Mouse (Mus musculus) MEL (cell line): ENCODE results near the gene Slc35g3. TPM values are rescaled to one million over a fixed set of nuclear protein-coding genes. Genes with fewer than 3 reads are reported as not detected.

ENCODE experiments used
- DNase-seq: peaks from one replicate; pipeline ENCODE4 v3.0.0; 2011; ENCODE audit warnings: low read depth, low spot score
- H3K27ac ChIP-seq: 2 replicates; pipeline ENCODE4 v1.5.1; 2012; ENCODE audit warnings: low read depth, mild to moderate bottlenecking, control low read depth, low read length, moderate library complexity; ENCODE audit not compliant: control insufficient read depth
- H3K27me3 ChIP-seq, 2 experiments: fragments of 150-350 bp in 1 of 2; sonication (generic) in 1 of 2; 2 replicates each; pipeline ENCODE4 v1.6.1; 2012; ENCODE audit warnings: low read length in 2 of 2, mild to moderate bottlenecking in 2 of 2, improper control_type of control experiment in 1 of 2, moderate library complexity in 1 of 2; ENCODE audit not compliant: insufficient read depth in 2 of 2, control insufficient read depth in 1 of 2
- H3K36me3 ChIP-seq, 2 experiments: 2 replicates each; pipeline ENCODE4 v1.6.1; 2012 to 2014; ENCODE audit warnings: low read length in 2 of 2, improper control_type of control experiment in 1 of 2, inconsistent platforms in 1 of 2, mild to moderate bottlenecking in 1 of 2; ENCODE audit not compliant: insufficient read depth in 2 of 2, control insufficient read depth in 1 of 2
- H3K4me1 ChIP-seq, 2 experiments: fragments of 150-350 bp in 1 of 2; sonication (generic) in 1 of 2; 2 replicates each; pipeline ENCODE4 v1.6.1; 2012; ENCODE audit warnings: low read length in 2 of 2, improper control_type of control experiment in 1 of 2, mild to moderate bottlenecking in 1 of 2; ENCODE audit not compliant: insufficient read depth in 2 of 2, control insufficient read depth in 1 of 2
- H3K4me3 ChIP-seq, 2 experiments: fragments of 150-350 bp in 1 of 2; sonication (generic) in 1 of 2; 2 replicates each; pipeline ENCODE4 v1.5.1; 2012; ENCODE audit warnings: low read depth in 2 of 2, low read length in 2 of 2, mild to moderate bottlenecking in 2 of 2, moderate library complexity in 2 of 2, control low read depth in 1 of 2, improper control_type of control experiment in 1 of 2; ENCODE audit not compliant: control insufficient read depth in 1 of 2, insufficient read depth in 1 of 2
- H3K79me2 ChIP-seq: 2 replicates; pipeline ENCODE4 v1.6.1; 2012; ENCODE audit warnings: mild to moderate bottlenecking, low read length, moderate library complexity; ENCODE audit not compliant: control insufficient read depth, poor library complexity, insufficient read depth
- H3K9ac ChIP-seq: 2 replicates; pipeline ENCODE4 v1.6.1; 2012; ENCODE audit warnings: low read depth, mild to moderate bottlenecking, control low read depth, low read length, moderate library complexity; ENCODE audit not compliant: control insufficient read depth, poor library complexity, severe bottlenecking
- H3K9me3 ChIP-seq: fragments of 150-350 bp; sonication (generic); replicated peaks from 2 replicates; pipeline ENCODE4 v1.6.1; 2012; ENCODE audit warnings: mild to moderate bottlenecking, low read length, improper control_type of control experiment, moderate library complexity; ENCODE audit not compliant: insufficient read depth
- BHLHE40 ChIP-seq: IDR thresholded peaks from 2 replicates; pipeline ENCODE4 v1.6.1; 2012; ENCODE audit warnings: low read depth, mild to moderate bottlenecking, inconsistent platforms, low read length, improper control_type of control experiment, borderline replicate concordance
- CHD1 ChIP-seq: IDR thresholded peaks from 2 replicates; pipeline ENCODE4 v1.6.1; 2012; ENCODE audit warnings: low read depth, mild to moderate bottlenecking, inconsistent platforms, low read length, improper control_type of control experiment
- CHD2 ChIP-seq: IDR thresholded peaks from 2 replicates; pipeline ENCODE4 v1.6.1; 2011; ENCODE audit warnings: low read length, improper control_type of control experiment
- CTCF ChIP-seq, 3 experiments: IDR thresholded peaks in 2 of 3; conservative IDR thresholded peaks in 1 of 3; 2 replicates each; pipeline ENCODE4 v1.5.1; 2011 to 2012; ENCODE audit warnings: low read length in 3 of 3, low read depth in 2 of 3, mild to moderate bottlenecking in 2 of 3, improper control_type of control experiment in 1 of 3, inconsistent platforms in 1 of 3, mixed read lengths in 1 of 3, moderate library complexity in 1 of 3; ENCODE audit not compliant: control insufficient read depth in 1 of 3, insufficient read depth in 1 of 3, poor library complexity in 1 of 3, severe bottlenecking in 1 of 3
- E2F4 ChIP-seq: IDR thresholded peaks from 2 replicates; pipeline ENCODE4 v1.6.1; 2011; ENCODE audit warnings: low read depth, low read length, improper control_type of control experiment, borderline replicate concordance
- ELF1 ChIP-seq: IDR thresholded peaks from 2 replicates; pipeline ENCODE4 v1.6.1; 2014; ENCODE audit warnings: low read depth, mild to moderate bottlenecking, inconsistent platforms, low read length, improper control_type of control experiment, moderate library complexity
- ETS1 ChIP-seq: IDR thresholded peaks from 2 replicates; pipeline ENCODE4 v1.6.1; 2012; ENCODE audit warnings: low read depth, mild to moderate bottlenecking, inconsistent platforms, low read length, improper control_type of control experiment, moderate library complexity
- GABPA ChIP-seq: IDR thresholded peaks from 2 replicates; pipeline ENCODE4 v1.6.1; 2012; ENCODE audit warnings: low read depth, mild to moderate bottlenecking, inconsistent platforms, low read length, improper control_type of control experiment, moderate library complexity
- GATA1 ChIP-seq: IDR thresholded peaks from 2 replicates; pipeline ENCODE4 v1.6.1; 2011; ENCODE audit warnings: low read depth, low read length, improper control_type of control experiment
- HCFC1 ChIP-seq: IDR thresholded peaks from 2 replicates; pipeline ENCODE4 v1.6.1; 2012; ENCODE audit warnings: low read depth, mild to moderate bottlenecking, inconsistent platforms, low read length, improper control_type of control experiment, moderate library complexity
- JUND ChIP-seq: IDR thresholded peaks from 2 replicates; pipeline ENCODE4 v1.6.1; 2011; ENCODE audit warnings: low read depth, mild to moderate bottlenecking, improper control_type of control experiment, low read length
- KAT2A ChIP-seq: conservative IDR thresholded peaks from 2 replicates; pipeline ENCODE4 v1.6.1; 2012; ENCODE audit warnings: low read depth, low read length, improper control_type of control experiment, inconsistent platforms
- MAFK ChIP-seq: IDR thresholded peaks from 2 replicates; pipeline ENCODE4 v1.6.1; 2011; ENCODE audit warnings: low read depth, mild to moderate bottlenecking, low read length, improper control_type of control experiment, borderline replicate concordance
- MAX ChIP-seq: IDR thresholded peaks from 2 replicates; pipeline ENCODE4 v1.6.1; 2011; ENCODE audit warnings: low read length, improper control_type of control experiment
- MAZ ChIP-seq: IDR thresholded peaks from 2 replicates; pipeline ENCODE4 v1.6.1; 2012; ENCODE audit warnings: low read depth, mild to moderate bottlenecking, inconsistent platforms, low read length, improper control_type of control experiment
- MEF2A ChIP-seq: IDR thresholded peaks from 2 replicates; pipeline ENCODE4 v1.6.1; 2014; ENCODE audit warnings: low read depth, mild to moderate bottlenecking, inconsistent platforms, low read length, improper control_type of control experiment; ENCODE audit not compliant: poor library complexity, insufficient replicate concordance, severe bottlenecking; ENCODE audit errors: extremely low read depth
- MXI1 ChIP-seq: IDR thresholded peaks from 2 replicates; pipeline ENCODE4 v1.6.1; 2011; ENCODE audit warnings: mild to moderate bottlenecking, low read depth, low read length, improper control_type of control experiment
- MYB ChIP-seq: IDR thresholded peaks from 2 replicates; pipeline ENCODE4 v1.6.1; 2011; ENCODE audit warnings: mild to moderate bottlenecking, low read depth, low read length, improper control_type of control experiment
- MYC ChIP-seq: IDR thresholded peaks from 2 replicates; pipeline ENCODE4 v1.6.1; 2011; ENCODE audit warnings: low read depth, mild to moderate bottlenecking, low read length, improper control_type of control experiment, moderate library complexity
- NRF1 ChIP-seq: IDR thresholded peaks from 2 replicates; pipeline ENCODE4 v1.6.1; 2014; ENCODE audit warnings: low read depth, mild to moderate bottlenecking, inconsistent platforms, low read length, improper control_type of control experiment, moderate library complexity; ENCODE audit not compliant: poor library complexity, insufficient read depth, severe bottlenecking
- POLR2A ChIP-seq, 2 experiments: IDR thresholded peaks; 2 replicates each; pipeline ENCODE4 v1.6.1; 2011 to 2012; ENCODE audit warnings: low read length in 2 of 2, mild to moderate bottlenecking in 2 of 2, control low read depth in 1 of 2, improper control_type of control experiment in 1 of 2, low read depth in 1 of 2, moderate library complexity in 1 of 2; ENCODE audit not compliant: control insufficient read depth in 1 of 2, insufficient read depth in 1 of 2, poor library complexity in 1 of 2
- POLR2AphosphoS2 ChIP-seq: IDR thresholded peaks from 2 replicates; pipeline ENCODE4 v1.6.1; 2011; ENCODE audit warnings: low read length, improper control_type of control experiment
- POLR2AphosphoS5 ChIP-seq: IDR thresholded peaks from 2 replicates; pipeline ENCODE4 v1.6.1; 2012; ENCODE audit warnings: low read depth, borderline replicate concordance, mild to moderate bottlenecking, inconsistent platforms, low read length, moderate library complexity, mixed read lengths
- RAD21 ChIP-seq: IDR thresholded peaks from 2 replicates; pipeline ENCODE4 v1.6.1; 2011; ENCODE audit warnings: mild to moderate bottlenecking, low read depth, low read length, improper control_type of control experiment
- RCOR1 ChIP-seq: IDR thresholded peaks from 2 replicates; pipeline ENCODE4 v1.6.1; 2012; ENCODE audit warnings: low read depth, mild to moderate bottlenecking, inconsistent platforms, low read length, improper control_type of control experiment
- SIN3A ChIP-seq: IDR thresholded peaks from 2 replicates; pipeline ENCODE4 v1.6.1; 2012; ENCODE audit warnings: low read length, improper control_type of control experiment, inconsistent platforms
- SMC3 ChIP-seq: IDR thresholded peaks from 2 replicates; pipeline ENCODE4 v1.6.1; 2011; ENCODE audit warnings: low read depth, low read length, improper control_type of control experiment
- TAL1 ChIP-seq: IDR thresholded peaks from 2 replicates; pipeline ENCODE4 v1.6.1; 2012; ENCODE audit warnings: mild to moderate bottlenecking, inconsistent platforms, low read length, moderate library complexity, mixed read lengths
- TBP ChIP-seq: IDR thresholded peaks from 2 replicates; pipeline ENCODE4 v1.8.0; 2011; ENCODE audit warnings: low read depth, low read length, improper control_type of control experiment
- UBTF ChIP-seq: IDR thresholded peaks from 2 replicates; pipeline ENCODE4 v1.6.1; 2012; ENCODE audit warnings: low read depth, mild to moderate bottlenecking, inconsistent platforms, low read length, improper control_type of control experiment, moderate library complexity, borderline replicate concordance; ENCODE audit not compliant: insufficient read depth
- USF1 ChIP-seq: IDR thresholded peaks from 2 replicates; pipeline ENCODE4 v1.6.1; 2014; ENCODE audit warnings: low read depth, mild to moderate bottlenecking, inconsistent platforms, low read length, improper control_type of control experiment, moderate library complexity
- ZC3H11A ChIP-seq: IDR thresholded peaks from 2 replicates; pipeline ENCODE4 v1.6.1; 2012; ENCODE audit warnings: low read depth, mild to moderate bottlenecking, inconsistent platforms, low read length, improper control_type of control experiment
- ZKSCAN1 ChIP-seq: IDR thresholded peaks from 2 replicates; pipeline ENCODE4 v1.6.1; 2012; ENCODE audit warnings: low read depth, mild to moderate bottlenecking, inconsistent platforms, low read length, improper control_type of control experiment, moderate library complexity
- ZMIZ1 ChIP-seq: IDR thresholded peaks from 2 replicates; pipeline ENCODE4 v1.6.1; 2012; ENCODE audit warnings: low read depth, mild to moderate bottlenecking, inconsistent platforms, low read length, improper control_type of control experiment, moderate library complexity
- ZNF384 ChIP-seq: IDR thresholded peaks from 2 replicates; pipeline ENCODE4 v1.6.1; 2012; ENCODE audit warnings: low read depth, mild to moderate bottlenecking, inconsistent platforms, low read length, improper control_type of control experiment
- polyA plus RNA-seq, 2 experiments: library from polyadenylated mRNA; stranded (reverse) in 1 of 2; unstranded in 1 of 2; fragments of >175 nt in 1 of 2; fragments of >200 nt in 1 of 2; gene quantifications; 2 replicates each; pipeline versions ENCODE4 v1.2.1 to v1.2.4; 2012; ENCODE audit warnings: low replicate concordance in 2 of 2, low read depth in 1 of 2; ENCODE audit not compliant: insufficient read length in 2 of 2, insufficient read depth in 1 of 2, missing spikeins in 1 of 2
- total RNA-seq: library from RNA; depleted of rRNA; stranded (reverse); fragments of 300-350 nt; gene quantifications from 2 replicates; pipeline ENCODE4 v1.2.3, GENCODE M21; 2012

Slc35g3 gene
- total and polyA plus RNA-seq, 3 experiments: 0.08 to 0.22 TPM; not detected in 1

GRCm38 (mm10) chr11:69795168-69795982 lies 33.6 kb upstream of the Slc35g3 start, which contains the start of gene Chrnb1:
TSS of gene Chrnb1 (minus strand) at chr11:69795943.
- DNase-seq: peak; percentile 100
- H3K27ac ChIP-seq: no peak within 1 kb of the TSS; the same call in 1 of the 2 replicates
- no peaks in the 10 kb centered on the region; the same call in 1 of the 2 replicates for H3K79me2 ChIP-seq
- peaks cover 5 to 10% of the 10 kb centered on the region in 2 experiments for H3K4me1 ChIP-seq
- H3K4me3 ChIP-seq: peak within 1 kb of the TSS; percentile 69 to 88
- H3K9ac ChIP-seq: peak within 1 kb of the TSS; percentile 66
- peaks cover 0 to 11% of the 10 kb centered on the region in 2 experiments; a peak in 2 of 4 replicates for H3K36me3 ChIP-seq
- H3K9me3 ChIP-seq: no peaks in the 10 kb centered on the region
- H3K27me3 ChIP-seq: no peaks in the 10 kb centered on the region
- TF ChIP-seq MAFK (no peak), MYC (0 out of 2 replicates have a peak, but pooled peaks have one; percentile 10), ETS1 (no peak), RCOR1 (0 out of 2 replicates have a peak, but pooled peaks have one; percentile 6), UBTF (no peak), MYB (no peak), CTCF (IDR thresholded peaks at IDR 0.05 in 2 of 3, conservative IDR thresholded peaks at IDR 0.05 in 1 of 3; ENCODE audit: control insufficient read depth in 1 of 3, insufficient read depth in 1 of 3, low read depth in 2 of 3, low read length in 3 of 3, poor library complexity in 1 of 3, severe bottlenecking in 1 of 3) (0 out of 6 replicates have a peak, but pooled peaks of 1 of the 3 experiments have one; percentile 10), ZC3H11A (no peak), KAT2A (no peak), TBP (peak; percentile 78), ELF1 (0 out of 2 replicates have a peak, but pooled peaks have one; percentile 20), POLR2AphosphoS2 (peak; percentile 88), BHLHE40 (0 out of 2 replicates have a peak, but pooled peaks have one; percentile 23), CHD1 (no peak), E2F4 (no peak), RAD21 (no peak), POLR2AphosphoS5 (no peak), JUND (no peak), TAL1 (no peak), MXI1 (peak; percentile 52), GATA1 (no peak), ZNF384 (no peak), ZKSCAN1 (no peak; the same call in 1 of the 2 replicates), MEF2A (no peak), CHD2 (no peak), POLR2A (IDR thresholded peaks at IDR 0.05; ENCODE audit: control insufficient read depth in 1 of 2, insufficient read depth in 1 of 2, low read depth in 1 of 2, low read length in 2 of 2, poor library complexity in 1 of 2) (peak; percentile 17 to 73; a peak in 3 of 4 replicates), USF1 (no peak), NRF1 (peak; percentile 42; the same call in 1 of the 2 replicates), GABPA (no peak; the same call in 1 of the 2 replicates), SIN3A (no peak; the same call in none of the 2 replicates), MAZ (peak; percentile 35; the same call in 1 of the 2 replicates), MAX (0 out of 2 replicates have a peak, but pooled peaks have one; percentile 44), HCFC1 (peak; percentile 32; the same call in 1 of the 2 replicates), SMC3 (0 out of 2 replicates have a peak, but pooled peaks have one; percentile 3), ZMIZ1 (peak; percentile 52; the same call in 1 of the 2 replicates)
